Mouse (Mus musculus) ES-Bruce4 (cell line): ENCODE data around the gene Theg. TPM values are rescaled to one million over a fixed set of nuclear protein-coding genes. Genes with fewer than 3 reads are reported as not detected.

Experiments used
- H3K27ac ChIP-seq: 2 replicates; pipeline ENCODE4 v1.5.1; 2012; ENCODE audit warnings: low read length, inconsistent platforms; ENCODE audit not compliant: insufficient read depth
- H3K27me3 ChIP-seq: 2 replicates; pipeline ENCODE4 v1.6.1; 2012; ENCODE audit warnings: mild to moderate bottlenecking, low read length, inconsistent platforms; ENCODE audit not compliant: control insufficient read depth, poor library complexity, insufficient read depth, severe bottlenecking
- H3K36me3 ChIP-seq: 2 replicates; pipeline ENCODE4 v1.6.1; 2012; ENCODE audit warnings: inconsistent platforms, mild to moderate bottlenecking, low read length, moderate library complexity; ENCODE audit not compliant: control insufficient read depth, poor library complexity, insufficient read depth, severe bottlenecking
- H3K4me1 ChIP-seq: one replicate; pipeline ENCODE4 v1.8.1; 2011; ENCODE audit warnings: low read length; ENCODE audit not compliant: control insufficient read depth, insufficient read depth
- H3K4me3 ChIP-seq: 2 replicates; pipeline ENCODE4 v1.5.1; 2011; ENCODE audit warnings: low read depth, mild to moderate bottlenecking, low read length
- H3K9ac ChIP-seq: 2 replicates; pipeline ENCODE4 v1.6.1; 2012; ENCODE audit warnings: low read depth, mild to moderate bottlenecking, inconsistent platforms; ENCODE audit not compliant: poor library complexity, severe bottlenecking
- H3K9me3 ChIP-seq: replicated peaks from 2 replicates; pipeline ENCODE4 v1.6.1; 2012; ENCODE audit warnings: mild to moderate bottlenecking, low read length, inconsistent platforms; ENCODE audit not compliant: control insufficient read depth, poor library complexity, insufficient read depth, severe bottlenecking
- CTCF ChIP-seq: IDR thresholded peaks from one replicate; pipeline ENCODE4 v1.8.1; 2011; ENCODE audit warnings: low read depth, low read length
- EP300 ChIP-seq: IDR thresholded peaks from 2 replicates; pipeline ENCODE4 v1.6.1; 2011; ENCODE audit warnings: low read depth, low read length; ENCODE audit not compliant: insufficient read depth
- POLR2A ChIP-seq: IDR thresholded peaks from one replicate; pipeline ENCODE4 v1.8.1; 2011; ENCODE audit warnings: low read length; ENCODE audit not compliant: insufficient read depth
- polyA plus RNA-seq: library from polyadenylated mRNA; stranded (reverse); fragments of >200 nt; gene quantifications from 2 replicates; pipeline ENCODE4 v1.2.4, GENCODE M21; 2011; ENCODE audit warnings: low read depth; ENCODE audit not compliant: missing spikeins, insufficient read depth, insufficient read length

The Theg gene
- polyA plus RNA-seq, 1 experiment = not detected

DNA sequence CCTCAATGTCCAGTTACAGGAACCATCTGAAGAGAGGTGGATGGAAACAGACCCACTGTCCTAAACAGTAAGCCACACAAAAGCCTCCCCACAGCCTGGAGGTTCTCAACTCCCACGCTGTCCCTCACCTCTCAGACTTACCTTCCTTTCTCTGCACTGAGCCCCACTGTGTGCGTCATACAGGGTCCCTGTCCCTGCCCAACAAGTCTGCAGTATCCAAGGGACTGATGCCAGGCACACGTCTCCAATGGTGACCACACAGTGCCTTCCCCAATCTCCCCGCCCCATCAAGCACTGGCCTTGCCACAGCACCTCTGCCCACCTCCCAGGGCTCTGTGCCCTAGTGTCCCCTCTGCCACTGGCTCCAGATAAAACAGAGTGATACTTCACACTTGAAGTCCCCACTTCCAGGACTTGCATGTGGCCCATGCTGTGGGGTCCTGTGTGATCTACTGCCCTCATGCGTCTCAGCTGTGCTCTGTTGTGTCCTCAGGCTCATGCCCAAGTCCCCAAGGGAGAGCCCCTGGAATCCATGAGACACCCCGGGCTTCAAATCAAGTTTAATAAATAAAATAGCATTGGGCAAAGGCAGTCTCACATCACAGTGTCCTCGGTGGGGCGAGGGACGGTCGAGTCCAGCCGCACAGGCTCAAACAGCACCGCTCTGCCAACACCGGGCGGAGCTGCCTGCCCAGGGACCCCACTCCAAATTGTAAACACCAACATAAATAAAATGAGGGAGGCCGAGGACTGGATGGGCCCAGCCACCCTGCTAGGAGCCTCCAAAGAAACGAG is 47.2 kb downstream of the Theg start:
- no peaks in the 10 kb centered on the region; the same call in 1 of the 2 replicates for H3K36me3 ChIP-seq
- H3K9ac ChIP-seq = no peak overlapping the region
- H3K4me3 ChIP-seq = no peak overlapping the region
- TF ChIP-seq POLR2A (no peak), EP300 (no peak), CTCF (no peak)
- no peak overlapping the region for H3K27ac ChIP-seq
- H3K9me3 ChIP-seq = no peaks in the 10 kb centered on the region
- H3K27me3 ChIP-seq = no peaks in the 10 kb centered on the region
- no peaks in the 10 kb centered on the region for H3K4me1 ChIP-seq

DNA sequence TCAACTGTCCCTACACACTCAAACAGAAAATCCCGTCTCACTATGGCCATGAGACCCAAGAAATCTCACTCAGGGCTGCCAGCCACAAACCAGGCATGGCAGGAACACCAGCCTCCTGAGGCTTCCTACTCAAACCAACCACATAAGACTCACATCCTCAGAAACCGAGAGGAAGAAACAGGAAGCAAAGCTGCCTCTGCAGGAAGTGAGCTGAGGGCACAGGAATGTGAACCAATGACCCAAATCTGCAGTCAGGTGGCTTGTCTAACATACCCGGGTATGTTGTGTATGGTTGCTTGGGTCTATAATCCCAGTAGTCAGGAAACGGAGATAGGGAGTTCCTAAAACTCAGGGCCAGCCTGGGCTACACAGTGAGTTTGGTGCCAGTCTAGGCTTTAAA is 48.3 kb downstream of the Theg start:
- H3K4me1 ChIP-seq = no peaks in the 10 kb centered on the region
- no peak overlapping the region for H3K4me3 ChIP-seq
- H3K9me3 ChIP-seq = no peaks in the 10 kb centered on the region
- H3K27ac ChIP-seq = no peak overlapping the region
- H3K27me3 ChIP-seq = no peaks in the 10 kb centered on the region
- no peak overlapping the region for H3K9ac ChIP-seq
- TF ChIP-seq CTCF (no peak), EP300 (no peak), POLR2A (no peak)
- no peaks in the 10 kb centered on the region; the same call in 1 of the 2 replicates for H3K36me3 ChIP-seq

GRCm38 (mm10) chr10:79538323-79538722 is 48.8 kb downstream of the Theg start:
- TF ChIP-seq CTCF (no peak), EP300 (no peak), POLR2A (no peak)
- no peaks in the 10 kb centered on the region for H3K9me3 ChIP-seq
- no peak overlapping the region for H3K4me3 ChIP-seq
- H3K4me1 ChIP-seq = no peaks in the 10 kb centered on the region
- H3K36me3 ChIP-seq = no peaks in the 10 kb centered on the region; the same call in 1 of the 2 replicates
- H3K9ac ChIP-seq = no peak overlapping the region
- H3K27ac ChIP-seq = no peak overlapping the region
- H3K27me3 ChIP-seq = no peaks in the 10 kb centered on the region

DNA sequence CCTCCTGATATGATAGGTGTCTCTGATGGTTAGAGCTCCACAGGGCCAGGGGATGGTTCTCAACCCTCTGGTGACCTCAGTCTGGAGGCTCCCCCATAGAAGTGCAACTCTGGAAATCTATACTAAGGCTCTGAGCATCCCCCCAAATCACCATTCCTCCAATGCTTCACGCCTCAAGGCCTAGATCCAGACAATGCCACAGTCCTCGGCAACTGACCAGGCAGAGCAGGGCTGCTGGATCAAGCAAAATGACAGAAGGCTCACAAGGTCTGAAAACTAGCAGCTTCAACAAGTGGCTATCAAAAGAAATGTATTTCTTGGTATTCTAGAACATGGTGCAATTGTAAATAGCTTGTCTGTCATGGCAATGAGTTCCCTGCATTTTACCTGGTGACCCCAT is 49.4 kb downstream of the Theg start:
- H3K36me3 ChIP-seq = no peaks in the 10 kb centered on the region; the same call in 1 of the 2 replicates
- no peak overlapping the region for H3K4me3 ChIP-seq
- no peaks in the 10 kb centered on the region for H3K9me3 ChIP-seq
- TF ChIP-seq CTCF = no peak
- no peak for TF ChIP-seq EP300
- TF ChIP-seq POLR2A = no peak
- H3K9ac ChIP-seq = no peak overlapping the region
- H3K27me3 ChIP-seq = no peaks in the 10 kb centered on the region
- no peak overlapping the region for H3K27ac ChIP-seq
- no peaks in the 10 kb centered on the region for H3K4me1 ChIP-seq

- H3K27ac ChIP-seq = no peak overlapping the region
- H3K4me3 ChIP-seq = no peak overlapping the region
- H3K9me3 ChIP-seq = no peaks in the 10 kb centered on the region
- no peaks in the 10 kb centered on the region for H3K4me1 ChIP-seq
- H3K27me3 ChIP-seq = no peaks in the 10 kb centered on the region
- H3K36me3 ChIP-seq = no peaks in the 10 kb centered on the region; the same call in 1 of the 2 replicates
- H3K9ac ChIP-seq = no peak overlapping the region
- TF ChIP-seq EP300 (no peak), POLR2A (no peak), CTCF (no peak)
Measured at GRCm38 (mm10) chr10:79537271-79537670, 49.9 kb downstream of the Theg start.

DNA sequence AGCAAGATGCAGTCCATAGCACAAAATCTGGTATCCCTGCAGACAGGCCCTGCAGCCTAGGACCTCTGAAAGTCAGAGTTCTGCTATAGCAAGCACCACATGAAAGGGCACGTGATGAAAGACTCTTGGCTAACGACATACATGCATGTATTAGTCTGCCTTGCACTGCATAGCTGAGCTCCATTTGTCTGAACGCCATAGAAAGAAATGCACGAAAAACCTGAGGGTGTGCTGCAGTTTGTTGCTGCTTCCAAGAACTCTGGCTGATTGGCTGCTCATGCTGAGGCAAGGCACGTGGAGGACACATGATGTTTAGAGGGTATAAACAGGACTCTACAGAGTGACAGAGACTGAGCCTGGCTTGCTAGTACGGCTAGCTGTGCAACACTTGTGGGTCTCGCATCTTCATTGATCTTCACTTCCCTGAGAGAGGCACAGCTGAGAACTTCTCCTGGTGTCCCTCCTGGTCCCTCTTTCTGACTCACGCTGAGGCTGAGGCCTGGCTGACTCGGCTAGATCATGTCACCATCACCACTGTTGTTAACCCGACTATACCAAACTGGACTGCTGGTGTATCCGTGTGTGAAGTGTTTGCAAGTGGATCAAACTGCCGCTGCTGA is 50.6 kb downstream of the Theg start:
- TF ChIP-seq EP300 = no peak
- TF ChIP-seq CTCF = no peak
- no peak for TF ChIP-seq POLR2A

More for the DNA sequence above, 50.6 kb downstream of the Theg start:
- Histone ChIP-seq H3K4me1 (no peaks in the 10 kb centered on the region), H3K9ac (no peak overlapping the region), H3K4me3 (no peak overlapping the region), H3K9me3 (no peaks in the 10 kb centered on the region), H3K27ac (no peak overlapping the region), H3K27me3 (no peaks in the 10 kb centered on the region), H3K36me3 (no peaks in the 10 kb centered on the region; the same call in 1 of the 2 replicates)
